Mouse (Mus musculus) thymus, adult 2 months (tissue): ENCODE results near the gene Plek2. TPM values are rescaled to one million over a fixed set of nuclear protein-coding genes. Genes with fewer than 3 reads are reported as not detected.
"Not testable (repeated sequence)": the region's sequence is repeated elsewhere in the genome, so short reads cannot be mapped to it uniquely, and the experiment has no call there.

Experiments used
- DNase-seq: peaks from one replicate; pipeline ENCODE4 v3.0.0; 2021
- H3K27ac ChIP-seq: fragments of 200-500 bp; 2 replicates; pipeline ENCODE4 v1.5.1; 2012; ENCODE audit warnings: low read length, control low read depth; ENCODE audit not compliant: control insufficient read depth, insufficient read depth
- H3K27me3 ChIP-seq: fragments of 200-500 bp; 2 replicates; pipeline ENCODE4 v1.6.1; 2012; ENCODE audit warnings: mild to moderate bottlenecking, low read length, moderate library complexity, mixed read lengths; ENCODE audit not compliant: control insufficient read depth, insufficient read depth
- H3K36me3 ChIP-seq: fragments of 200-500 bp; 2 replicates; pipeline ENCODE4 v1.6.1; 2012; ENCODE audit warnings: mild to moderate bottlenecking, low read length, moderate library complexity; ENCODE audit not compliant: control insufficient read depth, insufficient read depth
- H3K4me1 ChIP-seq: fragments of 200-500 bp; replicated peaks from 2 replicates; pipeline ENCODE4 v1.6.1; 2012; ENCODE audit warnings: low read length; ENCODE audit not compliant: control insufficient read depth, insufficient read depth
- H3K4me3 ChIP-seq: fragments of 200-500 bp; 2 replicates; pipeline ENCODE4 v1.5.1; 2012; ENCODE audit warnings: mild to moderate bottlenecking, low read length, control low read depth, moderate library complexity; ENCODE audit not compliant: control insufficient read depth, insufficient read depth
- CTCF ChIP-seq: fragments of 200-500 bp; IDR thresholded peaks from 2 replicates; pipeline ENCODE4 v1.5.1; 2012; ENCODE audit warnings: mild to moderate bottlenecking, control low read depth, low read length, moderate library complexity, borderline replicate concordance; ENCODE audit not compliant: control insufficient read depth, poor library complexity, insufficient read depth; ENCODE audit errors: extremely low read depth
- POLR2A ChIP-seq: fragments of 200-500 bp; IDR thresholded peaks from 2 replicates; pipeline ENCODE4 v1.6.1; 2012; ENCODE audit warnings: mild to moderate bottlenecking, low read length, control low read depth, moderate library complexity; ENCODE audit not compliant: control insufficient read depth, poor library complexity, insufficient read depth; ENCODE audit errors: extremely low read depth
- WGBS: fragments of 180-500 bp; shearing (Covaris S2); methylation state at CpG from one replicate; pipeline ENCODE4 v1.1.7; 2018; 5-methylcytosine and 5-hydroxymethylcytosine counted together
- polyA plus RNA-seq: library from polyadenylated mRNA; depleted of rRNA; stranded (reverse); fragments of >200 nt; gene quantifications from 2 replicates; pipeline ENCODE4 v1.2.3, GENCODE M21; 2012

Plek2 gene
- polyA plus RNA-seq, 1 experiment = 1.9 TPM

DNA sequence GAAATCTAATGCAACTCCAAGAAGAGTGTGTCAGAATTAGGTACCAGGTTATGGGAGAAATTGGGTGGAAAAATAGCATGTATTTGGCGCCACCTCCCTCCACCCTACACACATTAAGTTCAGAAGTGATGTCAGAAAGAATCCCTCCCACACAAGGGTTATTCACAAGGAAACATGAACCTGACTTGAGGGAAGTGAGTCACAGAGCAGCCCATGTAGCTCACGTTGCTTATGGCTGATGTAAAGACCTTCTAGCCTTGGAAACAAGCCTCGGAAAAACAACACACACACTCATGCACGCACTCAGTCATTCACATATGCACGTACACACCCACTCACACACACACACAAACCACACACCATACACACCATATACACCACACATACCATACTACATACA lies 33.3 kb upstream of the Plek2 start:
- Histone ChIP-seq H3K4me1 (no peaks in the 10 kb centered on the region), H3K27me3 (no peaks in the 10 kb centered on the region), H3K36me3 (no peaks in the 10 kb centered on the region), H3K27ac (no peak overlapping the region), H3K4me3 (no peak overlapping the region)
- DNase-seq = no peak
- WGBS = 84% methylated on average over 5 of the region's 5 CpGs
- TF ChIP-seq CTCF (no peak), POLR2A (no peak)

DNA sequence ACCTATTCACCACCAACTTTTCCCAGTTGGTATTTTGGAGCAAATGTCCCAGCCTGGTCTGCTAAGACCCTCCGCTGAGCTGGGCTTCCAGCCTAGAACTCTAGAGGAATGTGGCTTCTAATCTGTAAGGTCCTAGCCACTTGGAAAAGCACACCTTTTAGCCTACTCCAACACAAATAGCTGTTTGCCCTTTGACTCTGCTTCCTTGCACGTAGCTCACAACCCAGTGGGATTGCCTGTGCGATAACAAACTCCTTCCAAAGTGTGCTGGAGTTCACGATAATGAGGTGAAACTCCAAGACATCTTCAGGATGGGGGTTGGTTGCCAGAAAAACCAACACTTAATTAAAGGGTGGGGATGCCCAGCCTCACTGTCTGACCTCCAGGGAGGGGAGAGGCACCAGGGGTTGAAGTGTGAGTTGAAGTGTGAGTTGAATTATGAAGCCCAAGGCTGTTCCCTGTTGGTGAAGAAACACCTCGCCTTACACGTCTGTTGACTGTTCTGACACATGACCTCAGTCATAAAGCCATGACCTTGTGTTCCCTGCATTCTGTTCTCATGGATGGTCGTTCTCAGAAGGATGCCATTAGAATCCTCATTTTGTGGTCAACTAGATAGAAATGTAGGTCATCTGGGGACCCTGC lies 32.8 kb upstream of the Plek2 start:
- Histone ChIP-seq H3K4me1 (no peaks in the 10 kb centered on the region), H3K4me3 (no peak overlapping the region), H3K36me3 (no peaks in the 10 kb centered on the region), H3K27me3 (no peaks in the 10 kb centered on the region), H3K27ac (no peak overlapping the region)
- no peak for TF ChIP-seq CTCF
- TF ChIP-seq POLR2A = no peak
- DNase-seq = no peak
- 94% methylated on average over 7 of the region's 7 CpGs for WGBS

DNA sequence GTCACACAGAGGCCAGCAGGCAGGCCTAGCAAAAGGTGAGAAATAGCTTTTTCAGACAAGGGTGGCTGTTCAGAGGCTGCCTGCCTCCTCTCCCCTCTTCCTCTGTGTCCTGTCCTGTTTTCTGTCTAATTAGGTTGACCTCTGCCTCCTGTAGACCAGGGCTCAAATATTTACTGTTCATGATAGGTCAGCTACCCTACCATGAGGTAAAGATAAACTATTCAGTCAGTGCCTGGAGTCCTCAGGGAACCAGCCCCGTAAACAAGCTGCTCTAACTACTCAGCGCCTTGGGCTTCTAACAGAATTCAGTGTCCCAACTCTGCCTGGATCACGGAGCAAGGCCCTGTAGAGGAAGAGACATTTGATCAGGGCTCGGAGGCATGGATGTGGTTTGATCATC lies 29.7 kb upstream of the Plek2 start:
- WGBS = 91% methylated on average over 4 of the region's 4 CpGs
- TF ChIP-seq POLR2A (no peak), CTCF (no peak)
- H3K4me1 ChIP-seq = no peaks in the 10 kb centered on the region
- DNase-seq = no peak
- H3K27ac ChIP-seq = no peak overlapping the region
- H3K36me3 ChIP-seq = no peaks in the 10 kb centered on the region
- H3K27me3 ChIP-seq = no peaks in the 10 kb centered on the region
- H3K4me3 ChIP-seq = no peak overlapping the region

DNA sequence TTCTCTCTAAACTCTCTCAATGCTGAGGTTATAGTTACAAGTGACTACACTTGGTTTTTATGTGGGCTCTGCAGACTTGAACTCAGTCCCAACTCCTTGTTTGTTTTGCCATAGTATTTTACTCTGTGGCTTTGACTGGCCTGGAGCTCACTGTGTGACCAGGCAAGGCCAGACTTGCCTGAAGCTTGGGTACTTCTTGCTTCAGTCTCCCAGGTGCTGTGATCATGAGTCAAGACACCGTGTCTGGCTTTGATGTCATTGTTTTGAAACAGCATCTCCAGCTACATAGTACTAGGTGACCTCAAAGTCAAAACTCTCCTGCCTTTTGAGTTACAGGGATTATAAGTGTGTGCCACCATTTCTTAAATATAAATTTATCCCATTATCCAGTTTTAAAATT lies 23.1 kb upstream of the Plek2 start:
- Histone ChIP-seq H3K4me1 (no peaks in the 10 kb centered on the region), H3K27me3 (no peaks in the 10 kb centered on the region), H3K36me3 (no peaks in the 10 kb centered on the region), H3K27ac (no peak overlapping the region), H3K4me3 (no peak overlapping the region)
- 84% methylated on average over 1 of the region's 1 CpGs for WGBS
- no peak for TF ChIP-seq POLR2A
- no peak for TF ChIP-seq CTCF
- DNase-seq = no peak

DNA sequence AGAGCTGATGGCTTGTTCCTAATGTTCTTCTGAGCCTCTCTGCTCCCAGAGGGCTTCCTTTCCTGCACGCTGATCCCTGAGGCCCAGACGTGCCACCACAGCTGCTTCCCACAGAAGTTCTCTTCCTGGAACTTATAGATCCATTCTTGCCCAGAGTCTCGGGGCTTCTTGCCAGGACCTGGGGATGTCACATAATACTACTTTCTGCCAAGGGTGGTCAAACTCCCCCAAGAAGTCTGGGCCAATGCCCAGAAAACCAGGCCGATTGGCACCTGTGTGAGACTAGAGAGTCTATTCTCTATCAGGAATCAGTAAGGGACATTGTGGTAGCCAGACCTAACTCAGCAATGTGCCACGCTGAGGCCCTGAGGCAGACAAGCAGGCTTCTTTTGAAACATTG lies 20.5 kb upstream of the Plek2 start:
- Histone ChIP-seq H3K36me3 (no peaks in the 10 kb centered on the region), H3K27ac (no peak overlapping the region), H3K27me3 (no peaks in the 10 kb centered on the region), H3K4me1 (no peaks in the 10 kb centered on the region), H3K4me3 (no peak overlapping the region)
- no peak for DNase-seq
- TF ChIP-seq POLR2A (no peak), CTCF (no peak)
- WGBS = 91% methylated on average over 5 of the region's 5 CpGs

DNA sequence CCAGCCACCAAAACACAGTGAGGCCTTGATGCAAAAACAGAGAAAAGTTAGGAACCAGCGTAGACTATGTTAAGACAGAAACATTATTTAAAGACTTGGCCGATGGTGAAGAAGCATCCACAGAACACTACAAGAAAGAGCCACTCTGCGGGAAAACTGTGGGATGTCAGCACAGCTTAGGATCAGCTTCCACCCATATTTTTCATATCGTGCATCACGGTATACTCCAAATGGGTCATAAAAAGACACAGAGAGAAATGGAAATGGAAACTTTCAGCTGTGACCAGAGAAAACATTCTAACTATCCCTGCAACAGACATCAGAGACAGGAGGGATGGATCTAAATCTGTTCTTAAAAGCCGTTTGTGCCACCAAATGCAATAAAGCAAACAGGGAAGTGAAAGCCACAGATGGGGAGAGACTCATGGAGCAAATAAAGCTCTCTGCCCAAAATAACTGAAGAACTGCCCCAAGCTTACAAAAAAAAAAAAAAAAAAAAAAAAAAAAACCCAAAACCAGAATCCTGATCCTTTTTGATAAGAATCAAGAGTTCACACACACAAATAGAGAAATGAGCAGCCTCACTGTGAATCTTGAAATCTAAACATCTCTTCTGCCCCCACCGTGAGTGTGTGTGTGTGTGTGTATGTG lies 16.9 kb upstream of the Plek2 start:
- DNase-seq = no peak
- no peaks in the 10 kb centered on the region for H3K36me3 ChIP-seq
- no peak overlapping the region for H3K27ac ChIP-seq
- WGBS = 45% methylated on average over 7 of the region's 7 CpGs
- H3K27me3 ChIP-seq = no peaks in the 10 kb centered on the region
- H3K4me3 ChIP-seq = no peak overlapping the region
- TF ChIP-seq POLR2A (no peak), CTCF (no peak)
- no peaks in the 10 kb centered on the region for H3K4me1 ChIP-seq

DNA sequence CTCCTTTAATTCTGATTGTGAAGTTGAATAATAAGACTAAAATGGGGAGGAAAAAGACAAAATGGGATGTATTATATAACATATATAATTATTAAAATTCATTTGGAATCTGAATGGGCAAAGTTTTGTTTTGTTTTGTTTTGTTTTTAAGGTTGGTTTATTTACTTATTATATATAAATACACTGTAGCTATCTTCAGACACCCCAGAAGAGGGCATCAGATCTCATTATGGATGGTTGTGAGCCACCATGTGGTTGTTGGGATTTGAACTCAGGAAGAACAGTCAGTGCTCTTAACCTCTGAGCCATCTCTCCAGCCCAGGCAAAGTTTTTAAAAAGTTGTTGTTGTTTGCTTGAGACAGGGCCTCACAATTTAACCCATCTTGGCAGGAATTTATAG lies 16.2 kb upstream of the Plek2 start:
- not testable (repeated sequence) for H3K27ac ChIP-seq, H3K36me3 ChIP-seq, H3K27me3 ChIP-seq, DNase-seq, H3K4me3 ChIP-seq, H3K4me1 ChIP-seq
